Mouse (Mus musculus) WW6 (cell line): ENCODE results near the gene Mettl7a3.
"Not testable (repeated sequence)": the region's sequence is repeated elsewhere in the genome, so short reads cannot be mapped to it uniquely, and the experiment has no call there.

ENCODE experiments used
- DNase-seq: peaks from one replicate; pipeline ENCODE4 v3.0.0-alpha.2; 2013; ENCODE audit warnings: low read depth, low spot score

Gene Mettl7a3

DNA sequence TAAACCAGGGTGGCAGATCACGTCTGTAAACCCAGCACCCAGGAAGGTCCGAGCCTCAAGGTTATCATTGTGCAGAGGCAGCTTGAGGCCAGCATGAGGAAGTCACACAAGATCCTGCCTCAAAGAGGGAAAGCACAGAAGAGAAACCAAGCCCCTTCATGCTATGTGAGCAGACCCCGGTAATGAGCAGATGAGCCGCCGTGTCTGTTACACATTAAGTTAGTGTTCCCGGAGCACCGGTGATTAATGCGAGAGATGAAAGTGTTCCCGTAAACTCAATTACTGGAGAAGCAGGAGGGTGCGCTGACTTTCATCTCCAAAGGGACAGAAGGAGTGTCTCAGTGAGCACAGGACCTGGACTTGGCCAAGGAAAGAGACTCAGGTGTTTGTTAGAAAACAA, 5.4 kb upstream of the Mettl7a3 start:
- DNase-seq: not testable (repeated sequence)

DNA sequence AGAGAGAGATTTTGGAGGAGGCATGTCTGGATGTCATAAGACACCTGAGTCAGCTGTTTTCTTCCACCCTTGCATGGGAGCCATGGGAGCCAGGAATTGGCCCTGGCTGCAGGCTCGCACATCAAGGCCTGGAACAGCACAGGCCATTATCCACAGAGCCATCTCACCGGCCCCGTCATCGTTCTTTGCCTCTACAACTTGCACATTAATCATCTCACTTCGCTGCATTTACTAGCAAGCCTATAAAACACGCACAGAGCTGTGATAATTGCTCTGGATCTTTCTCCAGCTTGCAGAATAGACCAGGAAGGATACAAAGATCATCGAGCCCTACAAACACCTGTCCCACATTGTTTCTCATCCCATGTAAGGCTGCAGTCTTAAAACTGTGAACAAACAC, 4.0 kb upstream of the Mettl7a3 start:
- no peak for DNase-seq

DNA sequence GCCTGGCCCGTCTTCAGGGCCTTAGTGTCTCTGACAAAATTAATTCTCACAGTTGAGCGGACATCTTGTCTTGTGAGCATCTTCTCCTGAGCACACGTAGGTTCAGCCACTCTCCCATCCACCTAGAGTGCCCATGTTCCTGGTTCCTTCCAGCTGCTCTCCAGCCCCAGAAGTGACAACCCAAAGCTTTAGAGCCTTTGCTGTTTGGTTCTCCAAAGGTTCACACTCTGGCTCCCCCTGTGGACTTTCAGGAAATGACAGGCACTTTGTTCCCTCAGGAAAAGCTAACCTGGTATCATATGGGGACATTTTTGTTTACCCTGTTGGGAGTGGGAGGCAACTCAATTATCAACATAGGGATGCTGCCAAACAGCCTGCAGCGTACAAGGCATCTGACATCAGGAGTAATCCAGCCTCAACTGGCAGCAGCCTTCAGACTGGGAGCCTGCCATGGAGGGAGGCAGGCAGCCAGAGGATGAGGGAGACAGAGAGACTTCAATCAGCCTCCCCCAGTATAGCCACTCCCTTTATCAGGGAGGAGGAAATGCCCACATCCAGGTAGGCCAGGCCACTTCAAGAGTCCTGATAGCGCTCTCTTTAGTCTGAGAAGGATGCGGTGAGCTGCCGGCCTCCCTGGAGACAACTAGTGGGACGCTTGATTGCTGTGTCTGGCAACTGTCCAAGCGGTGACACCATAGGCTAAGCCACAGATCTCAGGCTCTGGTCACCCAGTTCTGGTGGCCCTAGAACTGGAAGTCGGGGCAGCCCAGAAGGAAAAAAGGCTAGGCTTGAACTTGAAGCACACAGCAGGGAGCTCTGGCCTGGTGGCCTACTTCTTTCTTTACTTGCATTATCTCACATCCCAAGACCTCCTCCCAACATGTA, 2.4 kb upstream of the Mettl7a3 start:
- DNase-seq: not testable (repeated sequence)

DNA sequence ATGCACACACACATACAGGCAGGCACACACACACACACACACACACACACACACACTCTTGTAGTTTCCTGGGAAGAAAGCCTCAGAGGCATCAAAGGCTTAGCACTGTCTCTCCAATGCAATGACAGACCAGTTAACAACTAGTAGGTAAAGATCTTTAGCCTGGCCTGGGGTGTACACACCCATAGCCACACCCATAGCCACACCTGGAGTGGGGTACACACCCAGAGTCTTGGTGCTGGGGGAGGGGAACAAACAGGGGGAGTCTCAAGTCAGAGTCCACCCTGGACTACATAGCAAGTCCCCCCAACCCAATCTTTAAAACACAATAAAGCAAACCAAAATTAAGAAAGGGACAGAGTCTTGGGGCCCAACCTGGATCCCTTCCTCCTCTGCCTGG, 2.6 kb downstream of the Mettl7a3 start:
- DNase-seq: not testable (repeated sequence)

DNA sequence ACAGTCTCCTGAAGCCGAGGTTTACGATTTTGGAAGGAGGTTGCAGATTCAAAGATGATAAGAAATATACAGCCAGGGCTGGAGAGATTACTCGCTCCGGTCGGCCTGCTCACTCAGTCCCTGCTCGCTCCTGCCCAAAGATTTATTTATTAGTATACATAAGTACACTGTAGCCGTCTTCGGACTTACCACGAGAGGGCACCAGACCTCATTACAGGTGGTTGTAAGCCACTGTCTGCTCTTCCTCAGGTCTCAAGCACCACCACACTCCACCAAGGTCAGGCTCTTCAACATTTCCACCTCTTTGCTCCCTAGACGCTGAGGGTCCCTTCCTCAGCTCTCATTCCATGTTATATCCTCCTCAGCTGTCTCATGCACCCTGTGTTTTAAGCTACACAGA, 3.1 kb downstream of the Mettl7a3 start:
- DNase-seq: not testable (repeated sequence)

DNA sequence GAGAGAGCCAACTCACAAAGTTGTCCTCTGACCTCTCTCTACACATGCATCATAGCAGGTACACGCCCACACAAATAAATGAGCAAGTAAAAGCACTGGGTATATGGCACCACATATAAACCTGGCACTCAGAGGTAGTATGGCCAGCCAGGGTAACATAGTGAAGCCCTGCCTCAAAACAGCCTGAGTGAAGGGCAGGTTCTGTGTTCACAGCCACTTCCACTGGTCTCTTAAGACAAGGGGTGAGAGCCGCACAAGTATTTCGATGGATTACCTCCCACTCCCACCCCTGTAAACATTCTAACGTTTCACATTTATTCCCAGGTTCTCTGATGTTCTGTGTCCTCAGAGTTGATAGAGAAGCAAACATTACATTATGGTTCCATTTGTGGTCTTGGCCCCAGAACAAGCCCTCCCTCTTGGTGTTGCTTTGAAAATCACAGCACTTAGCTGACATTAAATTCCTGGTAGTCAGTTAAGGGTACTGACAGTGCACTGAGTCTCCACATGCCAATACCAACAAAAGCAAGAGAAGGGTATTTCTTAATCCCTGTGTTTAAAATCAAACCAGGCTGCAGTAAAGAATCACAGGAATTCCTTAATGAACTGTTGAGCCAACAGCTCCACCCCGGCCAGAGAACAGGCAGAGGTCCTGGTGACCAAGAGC, 6.7 kb downstream of the Mettl7a3 start:
- not testable (repeated sequence) for DNase-seq

DNA sequence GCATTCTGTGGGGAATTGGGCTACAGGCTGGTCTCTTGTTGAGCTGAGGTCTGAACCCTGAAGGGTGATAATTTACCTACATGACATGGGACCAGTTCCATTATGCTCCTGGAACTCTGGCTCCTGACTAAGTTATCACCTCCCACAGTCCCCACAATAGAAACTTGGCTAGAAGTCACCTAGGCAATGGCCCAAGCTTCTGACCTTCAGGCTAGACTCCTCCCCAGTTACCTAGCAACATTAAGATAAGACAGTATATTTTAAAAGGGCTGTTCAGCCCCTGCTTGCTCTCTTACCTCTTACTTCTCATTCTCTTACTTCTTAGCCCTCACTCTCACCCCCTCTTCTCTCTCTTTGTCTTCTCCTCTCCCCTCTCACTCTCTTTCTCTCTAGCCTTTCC, 10.8 kb downstream of the Mettl7a3 start:
- DNase-seq: no peak

DNA sequence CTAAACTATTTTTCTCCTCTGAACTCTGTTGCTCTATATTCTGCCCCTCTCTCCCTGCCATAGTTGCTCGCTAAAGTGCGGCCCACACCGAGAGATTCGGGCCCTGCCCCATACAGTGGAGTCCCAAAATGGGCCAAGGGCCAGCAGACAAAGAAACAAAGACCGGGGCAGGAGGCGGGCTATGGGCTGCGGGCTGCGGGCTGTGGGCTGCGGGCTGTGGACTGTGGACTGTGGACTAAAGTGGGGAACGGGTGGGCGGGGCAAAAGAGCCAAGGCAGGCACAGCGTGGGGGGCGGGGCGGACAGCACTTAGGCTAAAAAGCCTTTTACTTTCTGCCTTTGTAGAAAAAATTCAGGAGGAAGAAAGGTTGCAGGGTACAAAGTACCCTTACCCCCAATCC, 12.0 kb downstream of the Mettl7a3 start:
- no peak for DNase-seq

DNA sequence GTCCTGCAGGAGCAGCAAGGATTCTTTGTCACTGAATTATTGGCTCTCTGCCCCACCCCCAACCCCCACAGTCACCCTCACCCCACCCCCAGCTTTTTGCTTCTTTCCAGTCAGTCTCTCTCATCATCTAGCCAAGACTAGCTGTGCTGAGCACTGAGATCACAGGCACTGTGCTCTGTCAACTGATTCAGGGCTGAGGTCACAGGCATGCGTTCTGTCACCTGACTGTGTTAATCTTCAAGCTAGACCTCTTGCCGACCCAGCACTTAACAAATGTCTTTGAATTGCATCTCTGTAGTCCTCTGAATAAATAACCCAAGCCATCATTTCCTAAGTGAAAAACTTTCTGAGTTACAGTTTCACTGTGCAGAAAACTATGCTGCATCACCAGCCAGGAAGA, 14.8 kb downstream of the Mettl7a3 start:
- no peak for DNase-seq

DNA sequence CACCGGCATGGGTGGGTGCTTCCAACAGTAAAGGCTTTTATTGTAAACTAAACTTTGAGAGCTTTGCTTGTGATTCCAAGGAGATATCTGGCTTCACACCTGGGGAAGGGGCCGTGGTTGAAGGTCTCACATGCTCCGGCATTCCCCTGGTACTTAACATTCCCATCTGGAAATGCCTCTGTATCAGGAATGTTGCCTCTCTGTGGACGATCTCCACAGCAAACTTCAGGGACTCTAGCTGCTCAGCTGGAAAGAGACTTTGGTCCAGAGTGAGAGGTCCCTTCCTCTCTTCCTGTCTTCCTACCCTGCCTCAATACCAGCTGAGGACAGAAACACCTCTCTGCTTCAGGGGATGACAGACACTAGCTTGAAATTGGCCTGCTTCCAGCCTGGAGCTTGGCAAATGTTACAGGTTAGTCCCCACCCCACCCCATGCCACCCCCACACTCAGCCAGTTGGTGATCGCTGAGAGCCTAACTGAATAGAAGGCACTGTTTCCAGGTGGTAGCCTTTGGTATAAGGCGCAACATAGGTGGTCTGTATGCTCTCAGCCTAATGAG, 16.9 kb downstream of the Mettl7a3 start:
- DNase-seq: no peak

DNA sequence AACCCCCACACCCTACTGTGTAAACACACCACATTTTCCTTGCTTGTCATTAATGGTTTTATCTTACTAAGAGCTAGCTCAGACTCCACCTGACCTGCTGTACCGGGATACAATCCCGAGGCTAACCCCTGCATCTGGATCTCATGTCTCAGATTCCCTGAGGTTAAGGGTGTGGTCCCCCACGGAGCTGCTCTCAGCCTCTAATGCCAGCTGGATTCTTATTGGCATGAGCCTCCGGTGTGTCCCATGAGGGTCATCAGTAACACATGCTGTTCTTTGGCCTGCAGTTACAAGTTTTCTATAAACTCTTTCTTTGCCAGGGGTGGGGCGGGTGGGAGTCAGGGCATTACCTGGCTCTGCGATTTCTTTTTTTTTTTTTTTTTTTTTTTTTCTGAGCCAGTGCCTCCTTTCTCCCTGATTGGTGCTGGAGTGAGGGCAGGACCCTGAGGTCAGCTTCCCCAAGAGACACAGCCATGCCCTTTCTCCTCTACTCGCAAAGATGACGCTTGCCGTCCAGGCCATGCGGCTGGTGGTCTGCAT, 18.1 kb downstream of the Mettl7a3 start, which contains the start of the genes Methig1 and Mettl7a2:
Gene Methig1 (plus strand): TSS at position 439 of the 540 bp plus-strand sequence.
Gene Mettl7a2 (plus strand): TSS at position 490 of the 540 bp plus-strand sequence.
- DNase-seq: no peak

DNA sequence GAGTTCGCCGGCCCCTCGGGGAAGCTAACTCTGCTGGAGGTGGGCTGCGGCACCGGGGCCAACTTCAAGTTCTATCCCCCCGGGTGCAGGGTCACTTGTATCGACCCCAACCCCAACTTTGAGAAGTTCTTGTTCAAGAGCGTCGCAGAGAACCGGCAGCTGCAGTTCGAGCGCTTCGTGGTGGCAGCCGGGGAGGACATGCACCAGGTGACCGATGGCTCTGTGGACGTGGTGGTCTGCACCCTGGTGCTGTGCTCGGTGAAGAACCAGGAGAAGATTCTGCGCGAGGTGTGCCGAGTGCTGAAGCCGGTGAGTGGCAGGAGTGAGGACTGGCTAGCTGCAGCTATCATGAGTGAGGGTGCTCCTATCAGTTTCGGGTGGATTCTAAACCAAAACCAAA, 18.7 kb downstream of the Mettl7a3 start:
- not testable (repeated sequence) for DNase-seq

DNA sequence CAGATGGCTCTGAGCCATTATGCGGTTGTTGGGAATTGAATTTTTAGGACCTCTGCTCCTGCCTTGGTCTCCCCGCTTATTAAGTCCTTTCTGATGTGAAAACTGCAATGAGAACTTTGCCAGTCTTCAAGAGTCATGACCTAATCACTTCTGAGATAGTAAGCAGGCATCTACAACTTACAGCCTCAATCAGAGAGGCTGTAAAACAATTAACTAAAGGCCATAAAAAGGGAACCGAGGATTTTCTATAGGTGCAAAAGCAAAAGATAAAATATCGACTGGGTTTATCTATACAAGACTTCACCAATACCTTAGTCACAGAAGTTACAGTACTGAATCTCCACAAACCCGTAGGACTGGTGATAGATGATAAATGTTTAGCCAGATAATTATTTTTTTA, 21.1 kb downstream of the Mettl7a3 start:
- DNase-seq: no peak

DNA sequence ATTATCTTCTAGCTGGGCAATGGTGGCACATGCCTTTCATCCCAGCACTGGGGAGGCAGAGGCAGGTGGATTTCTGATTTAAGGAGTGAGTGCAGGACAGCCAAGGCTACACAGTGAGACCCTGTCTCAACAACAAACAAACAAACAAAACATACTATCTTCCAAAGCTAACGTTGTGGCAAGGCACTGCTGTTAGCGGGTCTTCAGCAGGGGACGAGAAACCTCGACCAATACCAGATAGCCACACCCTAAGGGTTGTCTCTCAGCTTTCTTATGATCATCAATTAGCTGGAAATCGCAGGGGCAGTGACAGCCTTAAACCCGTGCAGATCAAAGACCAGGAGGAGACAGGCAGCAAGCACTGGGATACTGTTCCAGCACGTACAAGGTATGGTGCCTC, 29.5 kb downstream of the Mettl7a3 start, which contains the start of gene Higd1c:
Gene Higd1c (plus strand): TSS at position 301 of the 400 bp plus-strand sequence.
- no peak for DNase-seq

DNA sequence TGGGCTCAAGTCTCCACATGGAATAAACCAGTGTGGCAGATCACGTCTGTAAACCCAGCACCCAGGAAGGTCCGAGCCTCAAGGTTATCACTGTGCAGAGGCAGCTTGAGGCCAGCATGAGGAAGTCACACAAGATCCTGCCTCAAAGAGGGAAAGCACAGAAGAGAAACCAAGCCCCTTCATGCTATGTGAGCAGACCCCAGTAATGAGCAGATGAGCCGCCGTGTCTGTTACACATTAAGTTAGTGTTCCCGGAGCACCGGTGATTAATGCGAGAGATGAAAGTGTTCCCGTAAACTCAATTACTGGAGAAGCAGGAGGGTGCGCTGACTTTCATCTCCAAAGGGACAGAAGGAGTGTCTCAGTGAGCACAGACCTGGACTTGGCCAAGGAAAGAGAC, 31.2 kb downstream of the Mettl7a3 start:
- not testable (repeated sequence) for DNase-seq

DNA sequence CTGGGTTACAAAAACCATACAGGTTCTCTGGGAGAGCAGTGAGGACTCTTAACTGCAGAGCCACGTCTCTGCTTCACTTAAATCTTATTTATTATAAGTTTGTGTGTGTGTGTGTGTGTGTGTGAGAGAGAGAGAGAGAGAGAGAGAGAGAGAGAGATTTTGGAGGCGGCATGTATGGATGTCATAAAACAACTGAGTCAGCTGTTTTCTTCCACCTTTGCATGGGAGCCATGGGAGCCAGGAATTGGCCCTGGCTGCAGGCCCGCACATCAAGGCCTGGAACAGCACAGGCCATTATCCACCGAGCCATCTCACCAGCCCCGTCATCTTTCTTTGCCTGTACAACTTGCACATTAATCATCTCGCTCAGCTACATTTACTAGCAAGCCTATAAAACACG, 32.4 kb downstream of the Mettl7a3 start:
- no peak for DNase-seq

DNA sequence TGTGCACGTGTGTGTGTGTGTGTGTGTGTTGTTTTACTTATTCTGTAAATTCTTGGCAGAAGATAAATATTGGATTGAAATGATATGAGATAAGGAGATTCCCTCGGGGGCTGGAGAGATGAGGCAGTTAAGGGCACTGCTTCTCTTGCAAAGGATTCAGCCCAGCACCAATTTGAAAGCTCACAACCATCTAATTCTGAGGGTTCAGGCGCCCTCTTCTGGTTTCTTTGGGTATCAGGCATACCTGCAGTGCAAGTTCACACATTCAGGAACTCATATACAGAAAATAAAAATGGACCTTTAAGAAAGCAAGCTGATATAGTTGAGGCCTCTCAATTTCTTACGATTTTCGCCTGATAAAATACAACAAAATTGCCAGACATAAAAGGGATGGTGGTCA, 40.3 kb downstream of the Mettl7a3 start:
- DNase-seq: peak; percentile 42

DNA sequence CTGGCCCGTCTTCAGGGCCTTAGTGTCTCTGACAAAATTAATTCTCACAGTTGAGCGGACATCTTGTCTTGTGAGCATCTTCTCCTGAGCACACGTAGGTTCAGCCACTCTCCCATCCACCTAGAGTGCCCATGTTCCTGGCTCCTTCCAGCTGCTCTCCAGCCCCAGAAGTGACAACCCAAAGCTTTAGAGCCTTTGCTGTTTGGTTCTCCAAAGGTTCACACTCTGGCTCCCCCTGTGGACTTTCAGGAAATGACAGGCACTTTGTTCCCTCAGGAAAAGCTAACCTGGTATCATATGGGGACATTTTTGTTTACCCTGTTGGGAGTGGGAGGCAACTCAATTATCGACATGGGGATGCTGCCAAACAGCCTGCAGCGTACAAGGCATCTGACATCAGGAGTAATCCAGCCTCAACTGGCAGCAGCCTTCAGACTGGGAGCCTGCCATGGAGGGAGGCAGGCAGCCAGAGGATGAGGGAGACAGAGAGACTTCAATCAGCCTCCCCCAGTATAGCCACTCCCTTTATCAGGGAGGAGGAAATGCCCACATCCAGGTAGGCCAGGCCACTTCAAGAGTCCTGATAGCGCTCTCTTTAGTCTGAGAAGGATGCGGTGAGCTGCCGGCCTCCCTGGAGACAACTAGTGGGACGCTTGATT, 43.2 kb downstream of the Mettl7a3 start:
- DNase-seq: not testable (repeated sequence)

DNA sequence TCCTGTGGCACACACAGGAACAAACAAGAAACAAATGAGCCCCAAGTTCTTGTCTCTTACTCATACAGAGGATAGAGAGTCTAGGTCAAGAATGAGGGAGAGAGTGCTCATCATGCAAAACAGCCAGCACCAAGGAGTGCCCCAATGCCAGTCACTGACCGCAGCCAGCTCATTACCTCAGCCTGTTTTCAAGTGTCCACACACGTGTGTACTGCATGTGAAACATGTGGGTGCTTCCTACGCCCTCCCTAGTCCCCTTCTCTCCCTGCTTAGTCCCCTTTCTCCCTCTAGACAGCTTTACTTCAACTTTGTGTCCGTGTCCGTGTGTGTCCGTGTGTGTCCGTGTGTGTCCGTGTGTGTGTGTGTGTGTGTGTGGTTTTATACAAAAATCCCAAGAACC, 44.9 kb downstream of the Mettl7a3 start:
- no peak for DNase-seq

DNA sequence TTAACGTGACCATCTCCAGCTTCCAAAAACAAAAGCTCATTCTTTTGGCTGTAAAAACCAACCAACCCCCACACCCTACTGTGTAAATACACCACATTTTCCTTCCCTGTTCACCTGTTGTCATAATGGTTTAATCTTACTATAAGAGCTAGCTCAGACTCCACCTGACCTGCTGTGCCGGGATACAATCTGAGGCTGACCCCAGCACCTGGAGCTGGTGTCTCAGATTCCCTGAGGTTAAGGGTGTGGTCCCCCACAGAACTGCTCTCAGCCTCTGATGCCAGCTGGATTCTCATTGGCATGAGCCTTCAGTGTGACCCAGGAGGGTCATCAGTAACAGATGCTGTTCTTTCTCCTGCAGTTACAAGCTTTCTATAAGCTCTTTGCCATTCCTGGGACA, 45.4 kb downstream of the Mettl7a3 start:
- DNase-seq: no peak

DNA sequence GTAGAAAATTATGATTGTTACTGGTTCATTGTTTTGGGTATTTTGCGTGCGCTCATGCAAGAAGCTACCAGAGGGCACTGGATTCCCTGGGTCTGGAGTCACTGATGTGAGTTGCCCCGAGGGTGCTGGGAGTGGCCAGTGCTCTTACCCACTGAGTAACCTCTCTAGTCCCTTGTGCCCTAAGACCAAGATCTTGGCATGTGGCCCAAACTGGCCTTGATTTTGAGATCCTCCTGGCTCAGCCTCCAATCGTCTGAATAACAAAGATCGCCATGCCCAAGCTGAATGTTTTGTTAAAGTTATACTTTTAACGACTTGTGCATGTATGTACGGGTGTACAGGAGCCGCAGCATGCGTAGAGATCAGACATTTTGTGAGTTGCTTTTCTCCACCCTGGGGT, 51.0 kb downstream of the Mettl7a3 start:
- DNase-seq: no peak
